Mouse (Mus musculus) lung, embryonic 16.5 days (tissue): ENCODE results near the gene Gm27027. TPM values are rescaled to one million over a fixed set of nuclear protein-coding genes. Genes with fewer than 3 reads are reported as not detected.

Experiments used
- ATAC-seq: fragments of 200-750 bp; cut with Nextera tagmentation; 2 replicates; pipeline ENCODE4 v1.8.0; 2017; ENCODE audit warnings: low read depth, mild to moderate bottlenecking, moderate library complexity
- H3K27ac ChIP-seq: fragments of 300-500 bp; sonication (generic); 2 replicates; pipeline ENCODE4 v1.5.1; 2014; ENCODE audit warnings: mild to moderate bottlenecking, control low read depth, low read length
- H3K27me3 ChIP-seq: fragments of 300-500 bp; sonication (generic); 2 replicates; pipeline ENCODE4 v1.6.1; 2014; ENCODE audit warnings: low read depth, low read length, mixed read lengths; ENCODE audit not compliant: control insufficient read depth, insufficient read depth
- H3K36me3 ChIP-seq: fragments of 300-500 bp; sonication (generic); 2 replicates; pipeline ENCODE4 v1.6.1; 2014; ENCODE audit warnings: low read length; ENCODE audit not compliant: control insufficient read depth, insufficient read depth
- H3K4me1 ChIP-seq: fragments of 300-500 bp; sonication (generic); replicated peaks from 2 replicates; pipeline ENCODE4 v1.6.1; 2014; ENCODE audit warnings: low read length, mixed read lengths; ENCODE audit not compliant: control insufficient read depth, insufficient read depth
- H3K4me2 ChIP-seq: fragments of 300-500 bp; sonication (generic); 2 replicates; pipeline ENCODE4 v1.6.1; 2014; ENCODE audit warnings: low read depth, low read length, control low read depth
- H3K4me3 ChIP-seq: fragments of 300-500 bp; sonication (generic); 2 replicates; pipeline ENCODE4 v1.5.1; 2014; ENCODE audit warnings: mild to moderate bottlenecking, low read length, control low read depth
- H3K9ac ChIP-seq: fragments of 300-500 bp; sonication (generic); 2 replicates; pipeline ENCODE4 v1.6.1; 2014; ENCODE audit warnings: low read length, control low read depth
- H3K9me3 ChIP-seq: fragments of 300-500 bp; sonication (generic); 2 replicates; pipeline ENCODE4 v1.6.1; 2016; ENCODE audit warnings: low read length; ENCODE audit not compliant: control insufficient read depth
- WGBS: fragments of 180-500 bp; shearing (Covaris S2); extraction: QIAGEN DNeasy Blood & Tissue Kit; methylation state at CpG from one replicate; pipeline ENCODE4 v1.1.7; 2014; 5-methylcytosine and 5-hydroxymethylcytosine counted together
- polyA plus RNA-seq: library from polyadenylated mRNA; unstranded; fragments of >200 nt; fragmentation: Nextera tagmentation; extraction: Ambion mirVana; gene quantifications from 2 replicates; pipeline ENCODE4 v1.2.1, GENCODE M21; 2015

Gene Gm27027
- polyA plus RNA-seq = not detected in 2 replicates

- WGBS = 88% methylated on average over 6 of the region's 6 CpGs
- Histone ChIP-seq H3K27ac (no peak within 1 kb of the TSS), H3K9ac (no peak within 1 kb of the TSS), H3K36me3 (peaks cover 19% of the 10 kb centered on the region), H3K9me3 (no peaks in the 10 kb centered on the region), H3K4me3 (no peak within 1 kb of the TSS), H3K27me3 (no peaks in the 10 kb centered on the region), H3K4me2 (no peak within 1 kb of the TSS), H3K4me1 (0 out of 2 replicates have a peak, but pooled peaks cover 3% of the 10 kb centered on the region)
- ATAC-seq = no peak
These were observed at the start of gene Gm27027 for GRCm38 (mm10) chr2:93996254-93996653. Gene Gm27027 (minus strand): TSS chr2:93996354.

- Histone ChIP-seq H3K4me3 (no peak overlapping the region), H3K27ac (no peak overlapping the region), H3K4me2 (no peak overlapping the region), H3K4me1 (peaks cover 4% of the 10 kb centered on the region; the same call in 1 of the 2 replicates), H3K9ac (no peak overlapping the region), H3K36me3 (0 out of 2 replicates have a peak, but pooled peaks cover 2% of the 10 kb centered on the region), H3K27me3 (no peaks in the 10 kb centered on the region), H3K9me3 (no peaks in the 10 kb centered on the region)
- 59% methylated on average over 6 of the region's 6 CpGs for WGBS
- no peak for ATAC-seq
These were observed 49.4 kb upstream of the Gm27027 start for GRCm38 (mm10) chr2:94045411-94046090.

- Histone ChIP-seq H3K4me3 (no peak overlapping the region), H3K36me3 (0 out of 2 replicates have a peak, but pooled peaks cover 2% of the 10 kb centered on the region), H3K4me1 (no peaks in the 10 kb centered on the region), H3K9ac (no peak overlapping the region), H3K27ac (no peak overlapping the region), H3K9me3 (no peaks in the 10 kb centered on the region), H3K27me3 (no peaks in the 10 kb centered on the region), H3K4me2 (no peak overlapping the region)
- WGBS = 82% methylated on average over 2 of the region's 2 CpGs
- ATAC-seq = no peak
These were observed 48.0 kb upstream of the Gm27027 start for GRCm38 (mm10) chr2:94044174-94044573.

- Histone ChIP-seq H3K27me3 (no peaks in the 10 kb centered on the region), H3K4me1 (no peaks in the 10 kb centered on the region), H3K27ac (no peak overlapping the region), H3K4me3 (no peak overlapping the region), H3K9me3 (no peaks in the 10 kb centered on the region), H3K36me3 (0 out of 2 replicates have a peak, but pooled peaks cover 2% of the 10 kb centered on the region), H3K4me2 (no peak overlapping the region), H3K9ac (no peak overlapping the region)
- 35% methylated on average over 5 of the region's 5 CpGs for WGBS
- no peak for ATAC-seq
These were observed 47.5 kb upstream of the Gm27027 start for GRCm38 (mm10) chr2:94043662-94044061.

GRCm38 (mm10) chr2:94042461-94042860 is 46.3 kb upstream of the Gm27027 start:
- Histone ChIP-seq H3K36me3 (0 out of 2 replicates have a peak, but pooled peaks cover 2% of the 10 kb centered on the region), H3K4me3 (no peak overlapping the region), H3K9me3 (no peaks in the 10 kb centered on the region), H3K27ac (no peak overlapping the region), H3K27me3 (no peaks in the 10 kb centered on the region), H3K9ac (no peak overlapping the region), H3K4me1 (no peaks in the 10 kb centered on the region), H3K4me2 (no peak overlapping the region)
- 97% methylated on average over 3 of the region's 3 CpGs for WGBS
- no peak for ATAC-seq

GRCm38 (mm10) chr2:94040391-94041125 is 44.4 kb upstream of the Gm27027 start:
- Histone ChIP-seq H3K9ac (no peak overlapping the region), H3K9me3 (no peaks in the 10 kb centered on the region), H3K4me3 (no peak overlapping the region), H3K4me1 (no peaks in the 10 kb centered on the region), H3K4me2 (no peak overlapping the region), H3K27ac (no peak overlapping the region), H3K27me3 (no peaks in the 10 kb centered on the region), H3K36me3 (0 out of 2 replicates have a peak, but pooled peaks cover 2% of the 10 kb centered on the region)
- ATAC-seq = no peak
- 83% methylated on average over 5 of the region's 5 CpGs for WGBS

GRCm38 (mm10) chr2:94035428-94036331 is 39.5 kb upstream of the Gm27027 start:
- Histone ChIP-seq H3K4me3 (no peak overlapping the region), H3K9me3 (no peaks in the 10 kb centered on the region), H3K9ac (no peak overlapping the region), H3K27ac (no peak overlapping the region), H3K27me3 (no peaks in the 10 kb centered on the region), H3K4me2 (no peak overlapping the region), H3K4me1 (no peaks in the 10 kb centered on the region), H3K36me3 (peaks cover 7% of the 10 kb centered on the region)
- WGBS = 66% methylated on average over 9 of the region's 9 CpGs
- no peak for ATAC-seq

- Histone ChIP-seq H3K4me2 (no peak overlapping the region), H3K36me3 (peaks cover 7% of the 10 kb centered on the region), H3K9me3 (no peaks in the 10 kb centered on the region), H3K27ac (no peak overlapping the region), H3K4me1 (no peaks in the 10 kb centered on the region), H3K27me3 (no peaks in the 10 kb centered on the region), H3K9ac (no peak overlapping the region), H3K4me3 (no peak overlapping the region)
- no peak for ATAC-seq
These were observed 34.4 kb upstream of the Gm27027 start for GRCm38 (mm10) chr2:94030602-94031001.

GRCm38 (mm10) chr2:94024637-94025036 is 28.5 kb upstream of the Gm27027 start:
- no peak for ATAC-seq
- Histone ChIP-seq H3K9me3 (no peaks in the 10 kb centered on the region), H3K4me1 (no peaks in the 10 kb centered on the region), H3K4me3 (no peak overlapping the region), H3K27ac (no peak overlapping the region), H3K36me3 (no peaks in the 10 kb centered on the region), H3K9ac (no peak overlapping the region), H3K4me2 (no peak overlapping the region), H3K27me3 (no peaks in the 10 kb centered on the region)
- WGBS = 45% methylated on average over 6 of the region's 6 CpGs
